Mouse (Mus musculus) ovary, adult 18-20 months (tissue): ENCODE measurements around the gene Tmem176a.
"Not testable (repeated sequence)": the region's sequence is repeated elsewhere in the genome, so short reads cannot be mapped to it uniquely, and the experiment has no call there.

Experiments
- DNase-seq: peaks from one replicate; pipeline ENCODE4 v3.0.0; 2022; ENCODE audit warnings: low spot score, mixed read lengths

The Tmem176a gene

DNA sequence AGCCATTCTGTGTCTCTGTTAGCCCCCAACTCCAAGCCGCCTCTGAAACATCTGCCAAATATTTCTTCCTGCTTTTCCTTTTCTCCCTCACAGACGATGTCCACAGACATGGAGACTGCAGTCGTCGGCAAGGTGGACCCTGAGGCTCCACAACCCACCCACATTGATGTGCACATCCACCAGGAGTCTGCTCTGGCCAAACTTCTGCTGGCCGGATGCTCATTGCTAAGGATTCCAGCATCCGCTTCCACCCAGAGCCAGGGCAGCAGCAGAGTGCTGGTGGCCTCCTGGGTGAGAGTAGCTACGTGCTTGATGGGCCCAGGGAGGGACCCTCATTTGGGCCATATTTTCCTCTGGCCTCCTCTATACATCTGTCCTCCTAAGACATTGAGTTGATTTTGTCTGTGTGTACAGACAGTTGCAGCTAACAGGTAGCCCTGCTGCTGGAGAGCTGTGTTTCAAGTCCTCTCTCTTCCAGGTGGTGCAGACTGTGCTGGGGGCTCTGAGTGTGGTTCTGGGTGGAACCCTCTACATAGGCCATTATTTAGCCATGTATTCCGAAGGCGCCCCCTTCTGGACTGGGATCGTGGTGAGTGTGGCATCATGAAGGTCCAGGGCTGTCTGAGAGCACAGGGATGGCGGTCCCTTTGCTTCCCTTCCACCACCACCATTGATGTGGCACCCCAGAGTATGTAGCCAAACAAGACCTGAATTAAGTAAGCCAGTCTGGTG lies 1.6 kb downstream of the Tmem176a start:
- DNase-seq = no peak

DNA sequence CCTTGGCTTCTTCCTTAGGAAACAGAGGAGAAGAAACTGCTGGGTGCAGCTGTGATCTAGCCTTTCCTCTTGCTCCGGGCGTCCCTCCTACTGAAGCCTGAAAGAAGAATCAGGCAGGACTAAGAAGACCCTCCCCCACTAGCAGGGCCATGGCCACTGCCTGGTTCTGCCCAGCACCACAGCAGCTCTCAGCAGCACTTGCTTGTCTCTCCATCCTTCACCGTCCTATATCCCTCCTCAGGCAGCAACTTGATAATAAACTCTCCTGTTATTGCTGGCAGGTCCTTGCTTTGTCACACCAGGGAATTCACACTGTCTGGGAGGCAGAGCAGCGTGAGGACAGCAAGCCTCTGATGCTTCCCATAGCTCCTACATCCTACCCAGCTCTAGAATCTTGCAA lies 4.4 kb downstream of the Tmem176a start:
- no peak for DNase-seq

DNA sequence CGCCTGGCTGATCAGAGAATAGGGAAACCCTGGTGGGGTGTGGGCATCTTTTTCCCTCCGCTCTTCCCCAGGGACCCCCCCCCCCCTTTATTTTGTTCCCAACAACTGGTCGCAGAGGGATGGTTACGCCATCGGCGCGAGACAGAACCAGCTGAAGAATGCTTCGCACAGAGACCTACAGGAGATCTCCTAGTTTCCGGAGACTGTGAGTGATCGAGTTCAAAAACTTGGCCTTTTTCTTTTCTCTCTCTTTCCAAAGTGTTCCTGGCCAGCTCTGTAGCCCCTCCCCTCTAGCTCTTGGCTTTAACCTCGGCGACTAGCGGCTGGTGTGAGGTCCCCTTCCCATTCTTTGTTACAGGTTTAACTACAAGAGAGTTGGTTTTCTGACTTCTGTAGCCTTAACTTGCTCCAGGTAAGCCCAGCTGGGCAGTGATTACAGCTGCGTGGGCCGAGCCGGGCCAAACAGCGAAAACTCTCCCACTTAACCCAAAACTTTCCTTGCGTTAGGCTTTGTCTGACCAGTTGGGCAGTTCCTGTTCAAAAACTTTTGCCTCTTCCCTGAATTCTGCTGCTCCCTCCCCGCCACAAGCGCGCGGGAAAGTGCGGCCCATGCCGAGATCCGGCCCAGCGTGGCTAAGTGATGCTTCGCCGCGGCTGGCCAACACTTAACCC lies 11.2 kb downstream of the Tmem176a start:
- peak; percentile 54 for DNase-seq

DNA sequence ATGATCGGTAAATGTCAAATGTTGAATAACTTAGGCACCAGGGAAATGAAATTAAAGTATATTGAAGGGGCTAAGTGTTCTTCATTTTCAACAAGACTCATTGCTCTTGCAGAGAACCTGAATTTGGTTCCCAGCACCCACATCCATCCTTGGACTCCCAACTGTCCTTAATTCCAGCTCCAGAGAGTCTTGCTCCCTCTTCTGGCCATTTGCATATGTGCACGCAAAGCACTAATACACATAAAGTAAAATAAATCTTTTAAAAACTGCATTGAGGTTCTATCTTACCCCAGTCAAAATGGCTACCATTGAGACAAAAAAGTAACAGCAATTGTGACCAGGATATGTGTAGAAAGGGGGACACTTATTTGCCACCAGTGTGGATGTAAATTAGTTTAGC lies 13.4 kb downstream of the Tmem176a start:
- no peak for DNase-seq

DNA sequence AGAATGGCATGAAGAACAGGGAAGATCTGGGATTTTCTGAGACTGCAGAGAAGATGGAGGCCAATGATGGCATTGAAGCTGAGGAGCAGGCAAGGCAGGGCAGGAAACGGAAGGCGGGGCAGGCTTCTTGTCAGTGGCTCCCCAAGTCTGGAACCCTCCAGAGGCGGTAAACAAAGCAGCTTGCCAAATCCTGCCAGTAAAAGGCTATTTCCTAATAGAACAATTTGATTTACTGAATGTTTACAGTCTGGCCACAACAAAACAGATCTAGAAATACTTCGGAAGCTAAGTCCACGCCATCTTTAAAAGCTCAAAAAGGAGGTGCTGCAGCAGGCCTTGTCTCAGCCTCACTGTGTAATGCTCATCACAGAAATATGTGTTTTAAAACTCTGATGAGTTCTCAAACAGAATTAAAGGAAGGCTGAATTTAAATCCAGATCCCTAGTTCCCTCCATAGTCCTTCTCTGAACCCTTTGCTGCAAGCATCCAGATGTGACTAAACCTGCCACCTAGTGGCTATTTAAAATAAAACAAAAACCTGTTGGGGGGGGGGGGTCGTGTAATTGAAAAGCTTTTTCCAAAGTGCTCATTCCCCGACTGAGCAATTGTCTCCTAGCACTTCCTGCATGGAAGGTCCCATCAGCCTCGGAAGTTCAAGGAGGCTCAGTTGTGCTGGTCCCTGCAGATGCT lies 17.0 kb downstream of the Tmem176a start:
- no peak for DNase-seq

DNA sequence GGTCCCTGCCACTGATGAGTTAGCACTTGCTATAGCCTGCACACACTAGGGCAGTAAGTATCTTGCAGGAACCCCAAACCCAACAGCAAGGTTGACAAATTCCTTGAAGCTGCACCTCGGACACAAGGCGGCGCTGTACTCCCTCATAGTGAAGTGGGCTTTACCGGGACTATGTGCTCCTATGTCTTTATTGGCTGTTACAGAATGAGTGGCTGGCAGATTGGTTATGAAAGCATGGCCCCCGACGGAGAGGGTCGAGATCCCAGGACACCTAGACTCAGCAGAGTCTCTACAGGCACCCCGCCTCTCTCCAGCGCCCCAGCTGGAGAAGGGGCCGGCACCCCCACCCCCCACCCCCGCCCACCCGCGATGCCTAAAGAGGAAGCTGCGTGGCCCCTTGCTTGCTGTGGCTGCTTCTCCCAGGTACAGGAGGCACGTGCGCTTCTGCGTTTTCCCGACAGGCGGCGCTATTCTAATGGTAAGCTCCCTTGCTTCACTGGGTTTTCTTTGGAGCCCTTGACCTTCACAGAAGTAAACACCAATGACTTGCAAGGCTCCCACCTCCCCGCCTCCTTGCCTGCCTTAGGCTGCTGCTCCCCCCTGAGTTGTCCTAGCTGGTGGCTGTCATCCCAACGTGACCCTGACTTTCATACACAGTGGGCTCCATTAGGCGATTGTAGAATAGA lies 19.6 kb downstream of the Tmem176a start:
- peak; percentile 58 for DNase-seq

DNA sequence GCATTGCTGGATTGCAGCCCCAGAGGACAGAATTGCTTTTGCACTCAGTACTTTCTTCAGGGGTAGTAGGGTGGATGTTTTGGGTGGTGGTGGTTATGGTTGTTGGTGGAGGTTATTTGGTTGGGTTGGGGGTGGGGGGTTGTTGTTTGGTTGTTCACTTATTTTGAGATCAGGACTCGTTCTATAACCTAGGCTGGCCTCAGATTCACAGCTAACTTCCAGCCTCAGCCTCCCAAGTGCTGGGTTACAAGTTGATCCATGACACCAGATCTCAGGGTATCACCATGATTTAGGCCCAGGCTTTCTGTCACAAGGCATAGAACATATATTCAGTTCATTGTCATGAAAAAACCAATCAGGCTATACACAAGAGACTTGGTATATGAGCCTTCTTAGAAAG lies 20.1 kb downstream of the Tmem176a start:
- no peak for DNase-seq

DNA sequence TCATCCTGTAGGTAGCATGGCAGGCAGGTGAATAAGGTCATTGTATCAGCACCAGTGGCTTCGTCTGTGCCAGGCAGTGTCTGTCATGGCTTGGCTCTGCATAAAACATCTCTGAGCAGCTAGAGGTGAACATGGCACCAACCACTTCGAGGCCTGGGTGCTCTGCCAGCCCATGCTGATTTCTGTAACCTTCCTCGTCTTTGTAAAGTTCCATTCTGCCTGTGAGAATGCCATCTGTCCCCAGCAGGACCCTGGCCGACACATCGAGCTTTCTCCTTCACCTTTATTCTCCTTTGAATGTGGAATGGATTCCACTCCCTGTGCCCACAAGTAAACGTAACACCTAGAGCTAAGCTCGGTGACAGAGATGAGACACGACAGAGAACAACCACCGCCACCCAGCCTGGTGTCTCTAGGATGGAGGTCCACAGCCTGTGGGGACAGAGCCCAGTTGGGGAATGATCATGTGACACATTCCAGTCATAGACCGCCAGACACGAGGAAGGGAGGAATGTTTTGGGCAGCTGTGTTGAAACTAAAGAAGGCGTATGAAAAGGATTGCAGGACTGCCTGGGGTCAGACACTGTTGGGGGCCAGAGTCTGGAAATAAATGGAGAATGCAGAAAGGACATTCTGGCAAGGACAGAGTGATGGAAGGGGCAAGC lies 21.0 kb downstream of the Tmem176a start:
- DNase-seq = no peak

DNA sequence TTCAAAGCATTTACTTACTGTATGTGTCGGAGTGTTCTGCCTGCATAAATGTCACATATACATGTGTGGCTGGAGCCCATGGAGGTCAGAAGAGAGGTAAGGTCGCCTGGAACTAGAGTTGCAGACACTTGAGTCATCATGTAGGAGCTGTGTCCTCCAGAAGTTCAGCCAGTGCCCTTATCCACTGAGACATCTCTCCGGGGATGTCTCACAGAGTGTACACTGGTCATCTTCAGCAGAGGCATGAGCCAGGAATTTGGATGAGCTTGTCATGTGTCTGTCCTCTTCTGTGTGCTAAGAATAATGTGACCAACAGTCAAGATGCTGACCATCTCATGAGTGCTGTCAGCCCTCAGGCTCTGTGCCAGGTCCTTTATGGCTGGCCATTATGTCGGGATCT lies 22.1 kb downstream of the Tmem176a start:
- DNase-seq = no peak

DNA sequence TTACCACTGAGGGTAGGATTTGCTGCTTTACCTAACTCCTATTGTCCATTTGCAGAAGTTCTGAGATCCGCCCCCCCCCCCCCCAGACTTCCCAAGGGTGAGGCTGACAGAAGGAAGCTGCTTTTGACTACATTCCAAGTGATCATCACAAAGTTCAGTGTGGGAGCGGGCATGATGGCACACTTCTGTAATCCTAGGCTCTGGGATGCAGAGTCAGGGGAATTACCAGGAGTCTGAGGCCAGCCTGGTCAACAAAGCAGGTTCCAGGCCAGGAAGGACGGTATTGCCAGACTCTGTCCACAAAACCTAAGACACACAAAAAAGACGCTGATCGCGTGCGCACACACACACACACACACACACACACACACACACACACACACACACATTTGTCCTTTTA lies 22.8 kb downstream of the Tmem176a start:
- DNase-seq = no peak

DNA sequence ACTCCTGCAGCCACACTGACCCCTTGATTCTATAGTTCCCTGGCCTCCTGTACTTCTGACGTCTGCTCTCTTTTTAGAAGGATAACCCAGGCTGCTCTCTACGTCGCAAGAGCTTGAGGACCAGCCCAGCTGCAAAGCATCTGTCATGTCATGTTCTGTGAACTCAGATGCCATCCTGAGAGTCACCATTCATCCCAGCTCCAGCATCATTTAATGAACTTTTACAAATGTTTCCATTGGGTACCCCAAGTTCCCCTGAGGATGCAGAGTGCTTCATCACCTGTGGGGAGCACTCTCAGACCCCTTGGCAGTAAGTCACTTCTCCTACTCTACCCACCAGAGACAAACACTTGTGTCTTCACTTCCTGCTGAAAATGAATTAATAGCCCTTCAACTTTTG lies 23.5 kb downstream of the Tmem176a start:
- DNase-seq = no peak

DNA sequence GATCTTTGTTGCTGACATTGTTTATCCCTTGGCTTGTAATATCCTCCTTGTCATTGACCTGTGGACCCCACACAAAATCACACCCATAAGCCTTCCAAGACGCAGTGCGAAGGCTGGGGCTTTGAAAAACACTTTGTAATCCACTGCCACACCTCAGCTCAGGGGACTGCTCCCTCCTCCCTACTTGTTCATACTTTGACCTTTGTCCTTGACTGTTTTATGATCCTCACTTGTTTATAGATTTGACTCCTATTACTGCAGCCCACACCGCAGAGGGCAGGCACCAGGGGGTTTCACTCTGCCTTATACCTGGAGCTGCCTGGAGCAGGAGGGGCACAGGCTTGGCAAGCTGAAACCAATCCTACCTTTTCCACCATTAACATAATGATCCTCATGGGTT lies 24.0 kb downstream of the Tmem176a start:
- DNase-seq = no peak

DNA sequence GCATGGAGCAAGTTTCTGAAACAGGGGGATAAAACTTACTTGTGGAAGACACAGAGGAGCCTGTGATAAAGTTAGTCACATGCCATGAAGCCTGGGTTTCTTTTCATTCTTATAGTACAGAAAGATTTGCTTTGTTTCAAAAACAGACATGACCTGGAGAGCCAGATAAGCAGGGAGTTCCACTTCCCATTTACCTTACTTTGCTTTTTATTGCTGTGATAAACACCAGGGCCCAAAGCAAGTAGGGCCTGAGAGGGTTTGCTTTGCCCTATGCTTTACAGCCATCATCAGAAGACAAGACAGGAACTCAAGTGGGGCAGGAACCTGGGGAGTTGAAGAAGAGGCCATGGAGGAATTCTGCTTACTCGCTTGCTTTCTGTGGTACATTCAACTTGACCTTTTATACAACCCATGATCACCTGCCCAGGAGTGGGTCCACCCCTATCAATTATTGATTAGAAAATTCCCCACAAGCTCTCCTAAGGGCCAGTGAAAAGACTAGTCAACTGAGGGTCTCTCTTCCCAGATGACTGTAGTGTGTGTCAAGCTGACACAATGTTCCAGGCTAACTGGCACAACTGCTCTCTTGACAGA lies 24.5 kb downstream of the Tmem176a start:
- no peak for DNase-seq

DNA sequence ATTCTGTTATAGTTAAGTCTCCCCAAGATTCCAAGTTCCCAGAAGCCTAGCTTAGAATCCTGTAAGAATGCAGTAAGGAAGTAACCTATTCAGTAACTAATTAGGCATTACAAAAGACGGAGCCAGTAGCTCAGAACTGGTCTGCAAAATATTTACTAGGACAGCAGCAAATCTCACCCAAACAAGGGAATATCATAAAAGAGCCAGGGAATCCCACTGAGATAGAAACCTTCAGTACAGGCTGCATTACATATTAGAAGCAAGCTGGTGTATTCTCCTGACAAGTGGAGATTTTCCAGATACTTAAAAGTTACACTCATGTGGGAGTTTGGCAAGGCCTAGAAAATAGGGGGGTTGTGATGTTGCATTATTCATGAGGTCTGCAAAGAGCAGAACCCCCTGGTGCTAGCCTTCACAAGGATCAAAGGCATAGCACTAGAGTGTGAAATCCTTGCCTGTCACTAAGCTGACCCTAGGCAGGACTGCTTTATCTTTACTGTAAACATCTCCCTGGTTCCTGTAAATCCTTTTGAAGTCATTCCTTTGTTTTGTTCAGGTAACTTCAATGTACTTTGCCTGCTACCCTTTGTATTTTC lies 25.7 kb downstream of the Tmem176a start:
- not testable (repeated sequence) for DNase-seq

DNA sequence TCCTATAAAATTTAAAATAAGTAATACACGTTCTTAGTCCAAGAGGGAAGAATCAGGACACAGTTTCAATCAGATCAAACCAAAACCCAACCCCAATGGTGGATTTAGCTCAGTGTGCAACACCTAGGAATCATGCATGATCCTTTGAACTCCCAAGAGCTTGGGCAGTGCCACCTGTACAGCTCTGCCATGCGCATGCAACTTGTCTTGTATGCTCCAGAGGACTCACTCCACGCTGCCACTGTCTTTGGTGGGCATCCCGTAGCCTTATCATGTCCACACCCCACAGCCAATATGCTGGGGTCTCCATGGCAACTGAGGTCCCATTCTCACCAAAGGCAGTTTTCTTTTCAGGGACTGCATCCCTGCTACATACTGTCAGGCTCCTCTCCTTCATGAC lies 26.4 kb downstream of the Tmem176a start:
- DNase-seq = no peak

DNA sequence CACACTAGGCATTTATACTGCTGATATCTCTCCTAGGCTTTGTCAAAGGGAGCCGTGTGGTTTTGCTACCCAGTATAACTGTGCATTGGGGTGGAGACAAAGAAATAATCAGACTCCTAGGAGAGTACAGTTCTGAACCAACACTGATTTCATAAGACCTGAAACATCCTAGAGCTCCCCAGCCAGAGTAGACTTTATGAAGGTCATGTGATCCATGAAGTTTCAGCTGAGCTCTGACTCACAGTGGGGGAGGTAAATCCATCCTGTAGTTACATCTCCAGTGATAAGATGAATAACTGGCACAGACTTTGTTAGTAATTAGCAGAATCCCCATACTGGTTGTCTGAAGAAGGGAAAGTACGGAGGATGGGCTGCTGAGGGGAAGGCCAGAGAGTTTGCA lies 29.1 kb downstream of the Tmem176a start:
- DNase-seq = no peak

DNA sequence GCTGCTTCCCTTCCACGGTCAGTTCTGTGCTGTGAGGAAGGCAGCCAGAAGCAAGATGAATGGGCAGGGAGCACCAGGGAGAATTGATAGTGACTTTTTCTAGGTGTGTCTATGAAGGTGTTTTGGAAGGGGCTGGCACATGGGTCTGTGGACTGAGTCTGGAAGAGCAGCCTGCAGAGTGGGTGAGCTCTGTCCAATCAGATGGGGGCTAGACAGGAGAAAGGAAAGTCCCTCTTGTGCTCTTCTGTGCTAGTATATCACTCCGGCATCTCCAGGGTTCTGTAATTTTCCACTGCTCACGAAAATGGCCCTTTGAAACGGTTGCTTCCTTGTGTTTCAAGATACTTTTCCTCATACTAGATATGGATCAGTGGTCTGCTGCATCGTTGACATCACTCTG lies 31.9 kb downstream of the Tmem176a start, which contains the start of gene Aoc1:
Gene Aoc1 (plus strand): TSS at position 301 of the 400 bp plus-strand sequence.
- no peak for DNase-seq

DNA sequence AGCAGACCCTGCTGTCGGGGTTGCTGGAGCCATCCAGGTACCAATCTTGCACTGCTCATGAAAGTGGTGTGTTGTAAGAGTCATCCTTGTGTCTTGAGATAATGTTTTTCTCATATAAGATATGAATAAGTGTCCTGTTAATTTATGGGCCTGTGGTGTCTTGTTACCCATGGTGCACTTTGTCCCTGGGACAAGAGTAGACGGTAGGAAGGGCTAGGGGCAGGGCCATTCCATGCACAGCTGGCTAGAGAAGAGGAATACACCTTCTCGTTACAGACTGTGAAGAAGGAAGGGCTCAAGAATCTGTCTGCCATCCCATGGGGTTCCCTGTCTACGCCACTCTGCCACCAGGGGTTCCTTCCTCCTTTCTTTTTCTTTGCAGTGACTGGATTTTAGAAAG lies 33.9 kb downstream of the Tmem176a start:
- DNase-seq = no peak

DNA sequence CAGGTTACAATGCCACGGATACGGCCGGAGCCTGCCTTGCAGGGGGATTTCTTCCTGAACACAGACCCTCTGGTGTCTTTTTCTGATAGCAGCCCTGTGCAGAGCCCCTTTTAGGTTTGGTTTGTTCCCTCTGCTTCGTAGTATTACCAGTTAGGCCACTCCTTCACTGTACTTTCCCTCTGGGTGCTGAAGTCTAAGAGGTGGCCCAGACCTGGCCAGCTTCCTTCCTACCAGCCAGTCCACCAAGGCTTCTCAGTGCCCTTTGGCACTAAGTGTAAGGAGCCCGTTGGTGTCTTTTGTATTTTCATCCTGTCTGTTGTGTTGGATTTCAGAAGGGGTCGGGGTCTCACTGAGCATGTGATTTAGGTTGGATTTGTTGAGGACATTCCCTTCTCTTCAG lies 34.8 kb downstream of the Tmem176a start:
- no peak for DNase-seq

DNA sequence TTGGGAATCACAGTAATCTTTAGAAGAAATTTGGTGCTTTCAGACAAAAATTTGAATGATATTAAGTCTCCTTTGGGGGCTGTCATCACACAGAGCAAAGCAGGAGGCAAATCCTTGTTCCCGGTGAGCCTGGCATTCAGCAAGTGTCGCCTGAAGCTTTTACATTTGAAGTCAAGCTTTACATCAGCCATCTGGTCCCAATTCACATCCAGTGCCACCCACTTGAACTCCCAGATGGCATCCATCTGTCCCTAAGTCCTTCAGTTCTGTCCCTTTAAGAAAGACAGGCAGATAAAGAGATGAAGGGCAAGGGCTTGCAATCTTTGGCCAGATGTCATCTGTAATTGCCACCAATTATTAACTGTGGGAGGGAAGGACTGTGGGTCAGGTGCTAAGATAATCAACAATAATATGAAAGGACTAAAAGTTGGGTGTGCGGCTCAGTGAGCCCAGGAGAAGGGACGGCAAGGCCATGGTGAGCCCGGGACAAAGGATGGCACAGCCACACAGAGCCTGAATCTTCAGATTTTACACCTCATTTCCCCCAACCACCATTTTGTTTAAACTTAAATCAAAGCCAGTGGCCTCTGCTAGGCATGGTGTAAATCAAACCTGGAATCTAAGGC lies 35.9 kb downstream of the Tmem176a start:
- no peak for DNase-seq

DNA sequence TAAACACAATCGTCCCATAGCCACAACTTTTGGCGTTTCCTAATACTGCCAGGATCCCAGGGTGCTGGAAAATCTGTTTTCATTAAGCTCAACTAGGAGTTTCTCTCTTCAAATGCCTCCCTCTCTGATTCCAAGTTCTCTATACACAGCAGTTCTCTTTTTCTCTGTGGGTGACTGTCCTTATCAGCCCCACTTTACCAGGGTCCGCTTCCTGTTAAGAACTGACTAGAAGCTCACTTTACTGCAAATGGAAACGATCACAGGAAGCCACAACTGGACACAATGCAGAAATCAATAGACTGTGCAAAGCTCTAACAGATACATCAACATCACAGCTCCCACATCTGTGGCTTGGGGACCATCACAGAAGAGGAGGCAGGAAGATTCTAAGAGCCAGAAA lies 53.5 kb downstream of the Tmem176a start:
- DNase-seq = no peak
